Mouse (Mus musculus) spleen, adult 18-20 months (tissue): ENCODE measurements around the gene Nagk.
"Not testable (repeated sequence)": the region's sequence is repeated elsewhere in the genome, so short reads cannot be mapped to it uniquely, and the experiment has no call there.

Experiments used
- DNase-seq, 2 experiments: peaks; one replicate each; pipeline ENCODE4 v3.0.0; 2022; ENCODE audit warnings: mixed read lengths in 2 of 2

The Nagk gene

GRCm38 (mm10) chr6:83794760-83795296 lies at the start of gene Nagk:
TSS of gene Nagk (plus strand) at chr6:83794982.
- DNase-seq, result peak; percentile 93

GRCm38 (mm10) chr6:83745466-83745865 lies 49.3 kb upstream of the Nagk start:
- DNase-seq, result no peak

- no peak for DNase-seq
Observed at GRCm38 (mm10) chr6:83749286-83749685, 45.5 kb upstream of the Nagk start.

GRCm38 (mm10) chr6:83750171-83750684 lies 44.6 kb upstream of the Nagk start:
- peak in 1 of 2 experiments; percentile 57 for DNase-seq

- DNase-seq, result no peak
Observed at GRCm38 (mm10) chr6:83756051-83756450, 38.7 kb upstream of the Nagk start.

GRCm38 (mm10) chr6:83762344-83762743 lies 32.4 kb upstream of the Nagk start, which contains the start of gene Ankrd53:
TSS of gene Ankrd53 (plus strand) at chr6:83762644.
- no peak for DNase-seq

- peak in 1 of 2 experiments; percentile 14 for DNase-seq
Observed at GRCm38 (mm10) chr6:83762880-83763431, 31.8 kb upstream of the Nagk start.

- no peak for DNase-seq
Observed at GRCm38 (mm10) chr6:83766982-83767381, 27.8 kb upstream of the Nagk start.

GRCm38 (mm10) chr6:83768485-83768884 lies 26.3 kb upstream of the Nagk start:
- no peak for DNase-seq

- DNase-seq, result no peak
Observed at GRCm38 (mm10) chr6:83774126-83774525, 20.7 kb upstream of the Nagk start.

- no peak for DNase-seq
Observed at GRCm38 (mm10) chr6:83774781-83775563, 19.8 kb upstream of the Nagk start.

- peak; percentile 77 to 88 for DNase-seq
Observed at GRCm38 (mm10) chr6:83775638-83776293, 19.0 kb upstream of the Nagk start, which contains the start of gene Tex261. TSS of gene Tex261 (minus strand) at chr6:83775813.

- no peak for DNase-seq
Observed at GRCm38 (mm10) chr6:83778306-83778705, 16.5 kb upstream of the Nagk start.

GRCm38 (mm10) chr6:83779026-83779425 lies 15.8 kb upstream of the Nagk start:
- DNase-seq, result peak in 1 of 2 experiments; percentile 36

GRCm38 (mm10) chr6:83786426-83786825 lies 8.4 kb upstream of the Nagk start:
- DNase-seq, result no peak

GRCm38 (mm10) chr6:83788554-83788953 lies 6.2 kb upstream of the Nagk start:
- DNase-seq, result no peak

- DNase-seq, result not testable (repeated sequence)
Observed at GRCm38 (mm10) chr6:83790533-83790932, 4.2 kb upstream of the Nagk start.

GRCm38 (mm10) chr6:83791251-83791890 lies 3.4 kb upstream of the Nagk start:
- no peak for DNase-seq

- DNase-seq, result no peak
Observed at GRCm38 (mm10) chr6:83795492-83795900, 714 bp downstream of the Nagk start.

GRCm38 (mm10) chr6:83796686-83797085 lies 1.9 kb downstream of the Nagk start:
- DNase-seq, result no peak

- no peak for DNase-seq
Observed at GRCm38 (mm10) chr6:83802033-83802432, 7.3 kb downstream of the Nagk start.

GRCm38 (mm10) chr6:83802846-83803245 lies 8.1 kb downstream of the Nagk start:
- no peak for DNase-seq

GRCm38 (mm10) chr6:83815801-83816200 lies 21.0 kb downstream of the Nagk start:
- DNase-seq, result no peak
